Mouse (Mus musculus): Measurements from ENCODE around the gene Ccdc106. TPM values are rescaled to one million over a fixed set of nuclear protein-coding genes. Genes with fewer than 3 reads are reported as not detected.

Ccdc106 gene
- polyA plus RNA-seq, 1 experiment from 2014 or later = 5.1 TPM

DNA sequence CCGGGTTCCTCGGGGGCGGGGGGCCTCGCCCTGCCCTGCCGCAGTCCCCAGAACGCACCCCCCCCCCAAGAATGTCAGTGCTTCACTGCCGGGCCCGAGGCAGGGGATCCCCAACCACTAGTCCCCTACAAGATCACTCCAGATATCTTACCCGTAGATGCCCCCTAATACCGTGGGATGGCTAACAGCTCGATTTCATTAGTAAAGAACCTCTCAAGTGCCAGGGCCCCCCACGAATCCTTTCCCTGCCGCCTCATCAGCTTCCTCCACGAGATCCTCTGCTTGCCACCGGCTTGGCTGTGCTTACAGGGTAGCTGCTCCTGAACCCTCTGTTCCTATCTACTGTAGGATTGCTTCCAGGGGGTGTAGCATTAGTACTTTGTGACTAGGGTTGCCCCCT, 332 bp downstream of the Ccdc106 start:
- no peaks in the 10 kb centered on the region for H3K9me3 ChIP-seq (replicated peaks)
- H3K4me1 ChIP-seq = peaks cover 30% of the 10 kb centered on the region
- H3K4me3 ChIP-seq = peak overlapping the region; percentile 93
- no peak for DNase-seq (ENCODE audit: low spot score)
- peaks cover 56% of the 10 kb centered on the region for H3K36me3 ChIP-seq
- peak overlapping the region; percentile 96 for H3K27ac ChIP-seq (replicated peaks)
- H3K27me3 ChIP-seq (ENCODE audit: low read depth, poor library complexity, severe bottlenecking) = no peaks in the 10 kb centered on the region
- 1% methylated on average over 13 of the region's 15 CpGs for whole genome bisulfite sequencing

- DNase-seq (ENCODE audit: low spot score) = no peak
- WGBS = 57% methylated on average over 5 of the region's 5 CpGs
- H3K4me3 ChIP-seq = peak overlapping the region; percentile 93
These were observed 844 bp downstream of the Ccdc106 start for GRCm38 (mm10) chr7:5021197-5021596.

DNA sequence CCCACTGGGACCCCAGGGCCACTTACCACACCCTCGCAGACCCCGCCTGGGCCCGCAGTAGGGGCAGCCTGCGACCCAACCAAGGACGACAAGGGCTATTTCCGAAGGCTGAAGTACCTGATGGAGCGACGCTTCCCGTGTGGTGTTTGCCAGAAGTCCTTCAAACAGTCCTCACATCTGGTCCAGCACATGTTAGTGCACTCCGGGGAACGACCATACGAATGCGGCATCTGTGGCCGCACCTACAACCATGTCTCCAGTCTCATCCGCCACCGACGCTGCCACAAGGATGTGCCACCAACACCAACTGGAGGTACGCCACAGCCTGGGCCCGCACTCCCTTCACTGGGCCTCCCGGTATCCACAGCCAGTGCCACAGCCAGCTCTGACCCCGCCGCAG, 9.2 kb downstream of the Ccdc106 start:
- 95% methylated on average over 22 of the region's 22 CpGs for WGBS
- Histone ChIP-seq H3K9me3 (replicated peaks) (peaks cover 41% of the 10 kb centered on the region), H3K27ac (replicated peaks) (no peak overlapping the region), H3K4me3 (no peak overlapping the region), H3K4me1 (no peaks in the 10 kb centered on the region), H3K27me3 (ENCODE audit: low read depth, poor library complexity, severe bottlenecking) (peaks cover 16% of the 10 kb centered on the region), H3K36me3 (peaks cover 99% of the 10 kb centered on the region)
- no peak for DNase-seq (ENCODE audit: low spot score)

More at GRCm38 (mm10) chr7:5021197-5021596, 844 bp downstream of the Ccdc106 start:
- H3K27ac ChIP-seq (replicated peaks) = peak overlapping the region; percentile 96
- peaks cover 25% of the 10 kb centered on the region for H3K4me1 ChIP-seq
- H3K9me3 ChIP-seq (replicated peaks) = no peaks in the 10 kb centered on the region
- H3K36me3 ChIP-seq = peaks cover 61% of the 10 kb centered on the region
- no peaks in the 10 kb centered on the region for H3K27me3 ChIP-seq (ENCODE audit: low read depth, poor library complexity, severe bottlenecking)

DNA sequence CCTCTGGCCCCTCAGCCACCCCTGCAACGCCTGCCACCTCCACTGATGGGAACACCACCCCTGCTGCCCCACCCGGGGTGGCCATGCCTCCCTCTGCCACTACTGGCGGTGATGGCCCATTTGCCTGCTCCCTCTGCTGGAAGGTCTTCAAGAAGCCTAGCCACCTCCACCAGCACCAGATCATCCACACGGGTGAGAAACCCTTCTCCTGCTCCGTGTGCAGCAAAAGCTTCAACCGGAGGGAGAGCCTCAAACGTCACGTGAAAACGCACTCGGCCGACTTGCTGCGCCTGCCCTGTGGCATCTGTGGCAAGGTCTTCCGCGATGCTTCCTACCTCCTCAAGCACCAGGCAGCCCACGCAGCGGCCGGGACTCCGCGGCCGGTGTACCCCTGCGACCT, 9.6 kb downstream of the Ccdc106 start:
- DNase-seq (ENCODE audit: low spot score) = no peak
- Histone ChIP-seq H3K27ac (replicated peaks) (no peak overlapping the region), H3K4me3 (peak overlapping the region; percentile 27; the same call in 1 of the 2 replicates), H3K27me3 (ENCODE audit: low read depth, poor library complexity, severe bottlenecking) (peaks cover 16% of the 10 kb centered on the region), H3K36me3 (peaks cover 99% of the 10 kb centered on the region), H3K4me1 (no peaks in the 10 kb centered on the region), H3K9me3 (replicated peaks) (peaks cover 41% of the 10 kb centered on the region)
- WGBS = 92% methylated on average over 21 of the region's 21 CpGs

- H3K36me3 ChIP-seq = peaks cover 99% of the 10 kb centered on the region
- H3K9me3 ChIP-seq (replicated peaks) = peaks cover 44% of the 10 kb centered on the region
- H3K4me1 ChIP-seq = no peaks in the 10 kb centered on the region
- no peak overlapping the region for H3K27ac ChIP-seq (replicated peaks)
- DNase-seq (ENCODE audit: low spot score) = no peak
- peak overlapping the region; percentile 27 for H3K4me3 ChIP-seq
- 84% methylated on average over 63 of the region's 63 CpGs for WGBS
- peaks cover 16% of the 10 kb centered on the region for H3K27me3 ChIP-seq (ENCODE audit: low read depth, poor library complexity, severe bottlenecking)
These were observed 10.4 kb downstream of the Ccdc106 start for GRCm38 (mm10) chr7:5030554-5031275.

GRCm38 (mm10) chr7:5031496-5031895, 11.1 kb downstream of the Ccdc106 start:
- H3K27ac ChIP-seq (replicated peaks) = no peak overlapping the region

GRCm38 (mm10) chr7:5033818-5034217, 13.5 kb downstream of the Ccdc106 start, which contains the start of gene 4632433K11Rik:
Gene 4632433K11Rik, plus strand, starts transcription at chr7:5034118.
- H3K27me3 ChIP-seq (ENCODE audit: low read depth, poor library complexity, severe bottlenecking) = peaks cover 16% of the 10 kb centered on the region
- no peak within 1 kb of the TSS for H3K4me3 ChIP-seq
- H3K9me3 ChIP-seq (replicated peaks) = peaks cover 47% of the 10 kb centered on the region
- 87% methylated on average over 3 of the region's 3 CpGs for WGBS
- DNase-seq (ENCODE audit: low spot score) = no peak
- peaks cover 11% of the 10 kb centered on the region for H3K4me1 ChIP-seq
- peaks cover 77% of the 10 kb centered on the region for H3K36me3 ChIP-seq
- no peak within 1 kb of the TSS for H3K27ac ChIP-seq (replicated peaks)

More at GRCm38 (mm10) chr7:5031496-5031895, 11.1 kb downstream of the Ccdc106 start:
- Histone ChIP-seq H3K9me3 (replicated peaks) (peaks cover 48% of the 10 kb centered on the region), H3K36me3 (peaks cover 99% of the 10 kb centered on the region), H3K4me1 (no peaks in the 10 kb centered on the region), H3K27me3 (ENCODE audit: low read depth, poor library complexity, severe bottlenecking) (peaks cover 16% of the 10 kb centered on the region), H3K4me3 (no peak overlapping the region)
- WGBS = 70% methylated on average over 46 of the region's 46 CpGs
- DNase-seq (ENCODE audit: low spot score) = no peak

GRCm38 (mm10) chr7:5035628-5036027, 15.3 kb downstream of the Ccdc106 start:
- Histone ChIP-seq H3K9me3 (replicated peaks) (peaks cover 28% of the 10 kb centered on the region), H3K27me3 (ENCODE audit: low read depth, poor library complexity, severe bottlenecking) (peaks cover 5% of the 10 kb centered on the region; the same call in 1 of the 2 replicates), H3K4me1 (peaks cover 21% of the 10 kb centered on the region), H3K27ac (replicated peaks) (no peak overlapping the region), H3K4me3 (no peak overlapping the region), H3K36me3 (peaks cover 66% of the 10 kb centered on the region)
- WGBS = 97% methylated on average over 17 of the region's 17 CpGs
- DNase-seq (ENCODE audit: low spot score) = no peak

DNA sequence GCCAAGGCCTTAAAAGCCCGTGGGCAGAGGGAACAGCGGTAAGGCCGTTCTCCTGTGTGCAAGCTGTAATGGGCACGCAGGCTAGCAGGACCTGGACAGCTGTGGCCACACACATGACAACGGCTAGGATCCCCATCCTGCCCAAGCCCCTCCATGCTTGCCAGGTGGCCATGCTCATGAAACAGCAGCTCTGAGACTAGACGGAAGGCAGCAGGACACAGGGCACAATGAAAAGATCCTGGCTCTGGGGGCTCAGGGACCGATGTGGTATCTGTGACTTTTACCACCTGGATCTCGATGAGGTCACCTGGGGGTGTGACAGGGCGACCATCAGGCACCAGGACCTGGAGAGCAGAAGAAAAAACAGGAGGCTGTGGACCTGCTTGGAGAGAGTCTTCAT, 15.8 kb downstream of the Ccdc106 start:
- Histone ChIP-seq H3K27me3 (ENCODE audit: low read depth, poor library complexity, severe bottlenecking) (0 out of 2 replicates have a peak, but pooled peaks cover under 1% of the 10 kb centered on the region), H3K27ac (replicated peaks) (no peak overlapping the region), H3K4me3 (no peak overlapping the region), H3K36me3 (peaks cover 64% of the 10 kb centered on the region), H3K9me3 (replicated peaks) (peaks cover 23% of the 10 kb centered on the region), H3K4me1 (peaks cover 21% of the 10 kb centered on the region)
- 94% methylated on average over 9 of the region's 9 CpGs for WGBS
- no peak for DNase-seq (ENCODE audit: low spot score)

- Histone ChIP-seq H3K9me3 (replicated peaks) (peaks cover 14% of the 10 kb centered on the region), H3K36me3 (peaks cover 61% of the 10 kb centered on the region), H3K4me1 (peaks cover 21% of the 10 kb centered on the region), H3K4me3 (no peak overlapping the region), H3K27me3 (ENCODE audit: low read depth, poor library complexity, severe bottlenecking) (no peaks in the 10 kb centered on the region), H3K27ac (replicated peaks) (no peak overlapping the region)
- WGBS = 94% methylated on average over 7 of the region's 7 CpGs
- no peak for DNase-seq (ENCODE audit: low spot score)
These were observed 16.7 kb downstream of the Ccdc106 start for GRCm38 (mm10) chr7:5037026-5037425.

DNA sequence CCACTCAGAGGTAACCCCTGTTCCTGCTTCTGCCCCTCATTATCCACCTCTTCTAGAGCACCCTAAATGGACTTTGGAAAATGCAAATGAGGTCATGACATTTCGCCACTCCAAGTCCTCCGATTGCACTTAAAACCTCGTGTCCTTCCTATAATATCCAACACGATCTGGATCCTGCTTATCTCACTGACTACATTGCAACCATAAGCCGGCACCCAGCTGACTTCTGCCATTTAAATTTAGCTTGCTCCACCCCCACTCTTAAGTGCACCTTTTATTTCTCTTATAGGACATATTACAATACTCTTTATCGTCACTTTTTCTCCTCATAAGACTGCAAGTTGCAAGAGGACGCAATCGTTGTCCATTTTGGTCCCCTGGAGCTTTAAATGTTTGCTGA, 17.1 kb downstream of the Ccdc106 start:
- DNase-seq (ENCODE audit: low spot score) = no peak
- peak overlapping the region; percentile 64 for H3K4me3 ChIP-seq
- peak overlapping the region; percentile 94 for H3K27ac ChIP-seq (replicated peaks)
- H3K4me1 ChIP-seq = peaks cover 21% of the 10 kb centered on the region
- WGBS = 92% methylated on average over 8 of the region's 8 CpGs
- H3K27me3 ChIP-seq (ENCODE audit: low read depth, poor library complexity, severe bottlenecking) = no peaks in the 10 kb centered on the region
- H3K9me3 ChIP-seq (replicated peaks) = peaks cover 10% of the 10 kb centered on the region; the same call in 1 of the 2 replicates
- H3K36me3 ChIP-seq = peaks cover 57% of the 10 kb centered on the region

DNA sequence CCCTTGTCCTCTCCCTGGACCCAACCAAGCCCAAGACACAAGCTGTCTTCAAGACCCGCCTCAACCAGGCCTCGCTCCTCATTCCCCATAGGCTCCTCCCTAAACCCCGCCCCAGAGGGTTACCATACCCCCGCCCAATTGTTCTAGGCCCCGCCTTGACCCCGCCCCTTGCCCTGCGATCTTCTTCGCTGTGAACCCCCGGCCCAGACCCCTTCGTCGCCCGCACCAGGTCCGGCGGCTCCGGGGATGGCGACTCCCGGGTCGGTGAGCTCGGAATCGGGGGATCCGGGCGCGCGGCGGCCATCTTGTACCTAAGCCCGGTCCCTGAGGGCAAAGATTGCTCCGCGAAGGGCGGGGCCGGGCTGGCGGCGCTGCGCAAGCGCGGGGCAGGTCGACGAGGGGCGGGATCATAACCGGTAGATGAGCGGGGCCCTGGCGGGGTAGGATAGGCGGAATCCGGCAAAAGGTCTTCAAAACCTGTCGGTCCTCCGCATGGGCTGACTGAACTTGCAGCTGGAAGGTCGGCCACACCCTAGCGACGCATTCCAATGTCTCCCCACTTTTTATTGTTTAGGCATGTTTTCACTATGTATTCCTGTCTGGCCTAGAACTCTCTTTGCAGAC, 17.9 kb downstream of the Ccdc106 start, which contains the start of gene Zfp784:
Gene Zfp784, minus strand, starts transcription at position 338 of the 624 bp plus-strand sequence.
- Histone ChIP-seq H3K4me1 (peaks cover 21% of the 10 kb centered on the region), H3K36me3 (peaks cover 49% of the 10 kb centered on the region), H3K9me3 (replicated peaks) (peaks cover 7% of the 10 kb centered on the region; the same call in 1 of the 2 replicates), H3K27ac (replicated peaks) (peak within 1 kb of the TSS; percentile 94), H3K4me3 (peak within 1 kb of the TSS; percentile 64), H3K27me3 (ENCODE audit: low read depth, poor library complexity, severe bottlenecking) (no peaks in the 10 kb centered on the region)
- DNase-seq (ENCODE audit: low spot score) = peak; percentile 93
- WGBS = under 1% methylated on average over 48 of the region's 48 CpGs

DNA sequence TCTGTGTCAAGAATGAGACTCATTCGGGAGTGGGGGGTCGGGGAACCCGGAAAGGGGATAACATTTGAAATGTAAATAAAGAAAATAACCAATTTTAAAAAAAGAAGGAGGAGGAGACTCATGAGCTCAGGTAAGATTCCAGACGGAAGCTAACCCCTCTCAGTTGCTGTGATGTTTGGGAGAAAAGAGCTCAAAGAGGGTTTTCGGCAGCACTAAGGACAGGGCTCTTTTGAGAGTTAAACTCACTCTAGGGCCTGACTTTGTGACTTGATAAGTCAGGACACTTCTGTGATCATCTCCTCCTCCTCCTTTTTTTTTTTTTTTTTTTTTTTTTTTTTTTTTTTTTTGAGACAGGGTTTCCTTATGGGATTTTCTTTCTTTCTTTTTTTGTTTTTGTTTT, 18.6 kb downstream of the Ccdc106 start:
- peaks cover 42% of the 10 kb centered on the region for H3K36me3 ChIP-seq
- H3K4me1 ChIP-seq = peaks cover 21% of the 10 kb centered on the region
- H3K9me3 ChIP-seq (replicated peaks) = peaks cover 7% of the 10 kb centered on the region; the same call in 1 of the 2 replicates
- H3K4me3 ChIP-seq = peak overlapping the region; percentile 64
- H3K27ac ChIP-seq (replicated peaks) = peak overlapping the region; percentile 94
- no peak for DNase-seq (ENCODE audit: low spot score)
- H3K27me3 ChIP-seq (ENCODE audit: low read depth, poor library complexity, severe bottlenecking) = no peaks in the 10 kb centered on the region
- 46% methylated on average over 5 of the region's 5 CpGs for WGBS
